Mouse (Mus musculus) adrenal gland, postnatal 10 days (tissue): ENCODE measurements around the gene Ankrd35. TPM values are rescaled to one million over a fixed set of nuclear protein-coding genes. Genes with fewer than 3 reads are reported as not detected.
A peak's percentile ranks its signal among the peaks of the same experiment; 100 is the strongest.
"Not testable (repeated sequence)": the region's sequence is repeated elsewhere in the genome, so short reads cannot be mapped to it uniquely, and the experiment has no call there.

Experiments used
- DNase-seq: peaks from one replicate; pipeline ENCODE4 v3.0.0; 2021; ENCODE audit warnings: mixed read lengths
- total RNA-seq, 2 experiments: library from RNA; stranded (reverse); gene quantifications; 2 replicates each; pipeline ENCODE4 v1.2.3; 2021

Gene Ankrd35
- total RNA-seq, 2 experiments from 2014 or later = 1.5 to 1.9 TPM

DNA sequence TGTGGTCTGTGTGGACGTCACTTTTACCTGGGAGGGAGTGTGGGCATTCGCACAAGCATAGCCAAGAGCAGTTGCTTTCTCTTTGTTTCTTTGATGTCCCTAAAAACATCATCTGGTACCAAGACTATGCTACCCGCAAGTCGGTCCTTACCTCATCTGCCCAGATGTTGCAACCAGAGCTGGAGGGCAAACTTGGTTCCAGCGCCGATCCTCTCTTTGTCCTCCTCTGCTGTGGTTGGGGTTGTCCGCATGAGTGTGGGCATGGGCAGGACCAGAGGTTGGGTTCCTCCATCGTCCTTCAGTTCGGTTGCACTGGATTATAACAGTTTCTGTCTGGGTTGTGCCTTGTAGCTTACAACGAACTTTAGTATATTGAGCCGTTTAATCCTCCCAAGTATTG, 36.3 kb downstream of the Ankrd35 start:
- DNase-seq = no peak

DNA sequence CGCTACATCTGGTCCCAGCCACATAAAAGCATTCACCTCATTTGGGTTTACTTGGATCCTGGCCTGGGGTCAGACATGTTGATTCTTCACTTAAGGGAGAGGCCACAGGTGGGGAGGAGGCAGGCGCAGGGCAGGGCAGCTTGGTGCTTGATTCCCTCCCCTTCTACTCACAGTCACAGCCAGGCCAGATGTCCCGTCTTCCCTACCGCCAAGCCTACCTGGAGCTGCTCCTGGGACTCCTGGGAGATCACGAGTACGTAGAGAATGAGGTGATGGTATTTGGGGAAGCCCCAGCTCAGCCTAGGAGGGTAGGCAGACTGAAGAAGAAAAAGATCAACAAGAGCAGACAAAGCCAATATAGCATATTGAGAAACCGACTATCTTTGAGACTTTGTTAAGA, 37.1 kb downstream of the Ankrd35 start:
- no peak for DNase-seq

DNA sequence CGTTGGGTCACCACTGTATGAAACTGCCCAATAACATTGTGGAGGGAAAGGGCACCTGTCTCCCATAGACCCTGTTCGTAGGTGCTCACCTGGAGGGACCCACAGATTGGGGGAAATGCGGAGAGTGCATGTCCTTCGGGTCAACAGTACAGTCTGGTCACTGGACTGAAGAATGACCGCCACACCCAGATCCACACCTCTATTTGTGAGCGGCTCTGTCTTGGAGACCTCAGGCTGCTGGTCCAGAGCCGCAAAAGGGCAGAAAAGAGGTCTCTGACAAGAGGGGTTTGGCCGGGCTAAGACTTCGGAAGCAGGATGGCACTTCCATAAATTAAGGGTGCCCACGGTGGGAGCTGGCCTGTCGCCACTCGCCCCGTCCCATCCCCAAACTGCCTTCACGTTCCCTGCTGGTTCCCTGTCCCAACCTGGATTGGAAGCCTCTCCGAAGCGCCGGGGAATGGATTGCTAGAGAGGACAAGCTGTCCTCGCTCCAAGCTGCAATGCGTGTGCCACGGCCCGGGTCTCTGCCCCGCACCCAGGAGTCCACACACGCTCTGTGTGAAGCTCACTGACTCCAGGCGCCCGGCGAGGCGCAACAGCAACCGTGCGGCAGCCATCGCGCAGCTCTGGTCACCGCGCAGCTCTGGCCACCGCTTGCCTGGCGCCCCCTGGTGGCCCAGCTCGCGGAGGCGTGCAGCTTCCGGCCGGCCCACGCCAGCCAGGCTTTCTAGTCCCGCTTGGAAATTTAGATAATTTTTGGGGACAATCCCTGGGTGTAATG, 38.2 kb downstream of the Ankrd35 start, which contains the start of gene Nudt17:
Nudt17 (minus strand) TSS at position 660 of the 781 bp plus-strand sequence.
- peak; percentile 94 for DNase-seq

DNA sequence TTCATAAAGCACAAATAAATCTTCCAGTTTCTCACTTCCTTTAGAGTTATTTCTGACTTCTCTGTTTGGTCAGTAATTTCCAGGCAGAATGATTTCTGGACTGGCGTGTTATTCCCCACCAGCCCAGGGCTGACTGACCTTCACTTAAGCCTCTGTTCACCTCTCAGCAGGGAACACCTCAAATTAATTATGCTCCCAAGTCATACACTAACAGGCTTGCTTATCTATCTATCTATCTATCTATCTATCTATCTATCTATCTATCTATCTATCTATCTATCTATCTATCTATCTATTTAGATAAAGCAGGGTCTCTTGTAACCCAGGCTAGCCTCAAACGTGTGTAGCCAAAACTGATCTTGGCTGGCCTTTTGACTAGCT, 38.7 kb downstream of the Ankrd35 start:
- no peak for DNase-seq

DNA sequence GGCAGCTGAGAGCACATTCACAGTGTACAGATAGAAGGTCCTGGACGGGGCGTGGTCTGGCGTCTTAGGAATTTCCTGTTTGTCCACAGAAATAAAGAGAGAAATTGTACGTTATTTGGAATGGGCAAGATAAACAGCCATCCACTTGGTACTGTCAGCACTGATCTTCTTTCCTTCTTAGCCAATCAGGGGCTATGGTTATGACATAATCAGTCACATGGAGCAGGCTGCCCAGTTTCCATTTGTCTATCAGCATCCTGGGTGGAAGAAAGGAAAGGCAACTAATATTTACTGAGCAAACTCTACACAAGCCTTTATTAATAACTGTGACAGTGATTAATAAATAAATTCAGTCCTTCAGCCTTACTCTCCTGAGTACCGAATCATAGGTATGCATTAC, 44.4 kb downstream of the Ankrd35 start:
- DNase-seq = no peak

DNA sequence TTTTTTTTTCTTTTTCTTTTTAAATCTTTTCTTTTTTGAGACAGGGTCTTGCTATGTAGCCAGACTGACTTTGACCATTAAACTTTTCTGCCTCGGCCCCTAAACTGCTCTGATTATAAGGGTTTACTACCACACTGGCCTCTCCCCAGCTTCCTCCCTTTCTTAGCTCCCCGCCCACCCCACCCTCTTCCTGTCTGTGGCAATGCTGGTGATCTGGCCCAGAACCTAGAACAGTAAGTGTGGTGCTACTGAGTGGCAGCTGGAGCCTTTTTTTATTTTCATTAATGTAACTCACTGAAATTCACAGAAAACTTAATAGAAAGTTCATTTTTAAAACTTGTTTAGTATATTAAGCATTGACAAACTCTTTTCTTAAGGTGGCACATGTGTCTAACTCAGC, 45.9 kb downstream of the Ankrd35 start:
- DNase-seq = no peak

DNA sequence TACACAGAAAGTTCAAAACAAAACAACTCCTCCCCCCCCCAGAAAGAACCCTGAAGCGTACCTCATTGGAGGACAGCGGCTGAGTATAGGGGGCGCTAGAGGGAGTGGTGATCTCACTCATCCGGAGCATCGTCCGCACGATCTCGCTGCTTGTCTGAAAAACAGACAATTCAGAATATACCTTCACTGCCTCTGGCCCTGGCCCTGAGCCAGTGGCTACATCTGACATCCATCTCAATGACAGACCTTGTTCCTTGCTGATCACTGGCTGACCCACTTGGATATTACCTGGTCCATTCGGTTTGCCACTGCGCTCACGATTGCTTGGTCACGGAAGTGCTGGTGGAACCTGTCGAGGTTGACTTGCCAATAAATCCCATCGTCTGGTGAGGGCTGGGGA, 49.2 kb downstream of the Ankrd35 start:
- peak; percentile 71 for DNase-seq

DNA sequence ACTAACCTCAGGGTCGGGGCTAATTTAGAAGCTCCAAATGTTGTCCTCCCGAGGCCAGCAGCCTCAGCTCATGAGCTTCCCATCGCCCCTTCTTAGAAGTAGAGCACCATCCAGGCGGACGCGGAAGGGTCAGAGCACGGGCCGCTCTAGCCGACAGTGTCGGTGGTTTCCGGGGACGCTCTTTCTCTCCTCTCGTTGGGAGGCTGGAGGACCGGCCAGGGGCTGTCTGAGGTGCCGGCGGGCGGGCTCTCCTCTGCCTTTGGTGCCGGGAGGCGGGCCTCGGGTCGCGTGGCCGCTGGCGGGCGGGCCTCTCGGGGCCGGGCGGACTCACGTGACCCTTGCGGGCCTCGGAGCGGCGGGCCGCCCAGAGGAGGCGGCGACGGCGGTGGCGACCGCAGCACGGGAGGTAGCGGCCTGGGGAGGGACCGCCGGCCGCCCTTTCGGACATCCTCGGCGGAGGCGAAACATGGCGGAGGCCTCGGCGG, 57.5 kb downstream of the Ankrd35 start, which contains the start of the genes Polr3c and Rnf115:
Polr3c (minus strand) TSS at position 286 of the 485 bp plus-strand sequence.
Rnf115 (plus strand) TSS at position 322 of the 485 bp plus-strand sequence.
- DNase-seq = peak; percentile 99

DNA sequence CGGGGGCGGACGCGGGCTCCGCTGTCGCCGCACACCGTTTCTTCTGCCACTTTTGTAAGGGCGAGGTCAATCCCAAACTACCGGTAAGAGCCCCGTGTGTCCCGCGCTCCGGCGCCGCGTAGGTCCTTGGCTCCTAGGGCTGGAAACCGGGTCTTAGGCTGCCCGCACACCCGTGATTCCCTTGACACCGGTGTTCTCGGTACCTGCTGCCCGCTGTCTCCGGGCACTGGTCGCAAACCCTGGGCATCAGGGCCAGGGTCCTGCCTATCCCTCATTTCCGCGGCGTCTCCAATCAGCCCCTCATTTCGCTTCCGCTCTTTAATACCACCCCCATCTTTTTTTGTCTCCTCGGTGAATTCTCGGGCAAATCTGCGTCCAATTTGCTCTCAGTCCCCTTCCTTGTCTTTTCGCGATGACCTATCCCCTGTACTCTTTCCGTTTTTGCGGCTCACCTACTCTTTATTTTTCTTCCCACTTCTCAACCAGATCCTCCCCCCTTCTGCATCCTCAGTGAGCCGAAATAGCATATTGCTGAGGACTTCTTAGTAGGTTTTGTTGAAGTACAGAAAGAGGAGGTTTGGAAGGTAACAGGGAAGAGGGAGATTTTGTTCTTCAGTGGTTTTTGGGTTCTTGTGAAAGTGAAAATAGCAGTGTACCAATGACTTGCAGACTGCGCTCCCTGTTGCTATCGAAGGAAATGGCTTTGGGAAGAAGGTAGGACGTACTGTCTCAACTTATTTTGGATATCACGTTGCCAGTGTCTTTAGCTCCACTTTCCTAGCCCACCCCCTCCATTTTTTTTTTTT, 58.1 kb downstream of the Ankrd35 start:
- no peak for DNase-seq

DNA sequence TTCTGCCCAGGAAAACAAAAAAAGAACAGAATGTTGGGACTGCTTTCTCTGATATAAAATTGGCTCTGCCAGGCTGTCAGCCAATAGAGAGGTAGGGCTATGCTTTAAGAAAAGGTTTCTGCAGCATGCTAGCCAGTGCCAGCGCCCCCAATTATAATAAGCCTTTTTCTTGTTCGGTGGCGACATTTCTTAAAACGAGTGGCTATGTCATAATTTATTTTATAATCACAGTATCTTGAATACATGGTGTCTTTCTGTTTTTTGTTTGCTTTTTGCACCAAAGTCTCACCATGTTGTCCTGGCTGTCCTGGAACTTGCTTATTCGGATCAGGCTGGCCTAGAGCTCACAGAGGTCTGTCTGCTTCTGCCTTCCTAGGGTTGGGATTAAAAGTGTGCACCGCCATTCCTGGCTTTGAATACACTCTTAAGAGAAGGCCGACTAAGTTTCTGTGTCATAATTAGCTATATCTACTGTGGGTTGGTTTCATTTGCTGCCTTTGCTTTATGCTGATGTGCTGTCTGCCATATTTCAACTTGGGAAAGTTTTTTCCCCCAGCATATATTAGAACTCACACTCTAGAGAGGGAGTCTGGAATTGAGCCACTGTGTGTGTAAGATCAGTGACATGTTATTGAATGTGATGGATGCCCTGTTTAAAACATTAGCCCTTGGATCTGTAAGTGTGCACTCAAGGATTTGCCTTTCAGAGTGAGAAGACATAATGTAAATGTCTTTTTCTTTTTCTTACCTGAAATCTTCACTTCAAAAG, 58.9 kb downstream of the Ankrd35 start:
- no peak for DNase-seq

DNA sequence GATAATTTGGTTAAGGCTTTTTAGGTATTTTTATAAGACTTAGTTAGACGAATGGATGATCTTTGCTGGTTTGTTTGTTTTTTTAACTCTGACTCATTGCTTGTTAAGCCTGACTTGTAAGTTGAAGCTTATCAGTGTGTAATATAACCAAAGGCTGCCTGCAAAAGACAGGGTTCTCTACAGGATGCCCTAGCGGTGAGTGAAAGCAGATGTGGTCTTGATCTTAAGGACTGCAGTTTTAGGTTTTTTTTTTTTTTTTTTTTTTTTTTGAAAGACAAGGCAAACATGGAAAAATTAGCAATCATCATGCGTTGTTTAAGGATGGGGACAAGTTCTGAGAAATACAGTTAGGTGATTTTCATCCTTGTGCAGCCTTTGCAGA, 59.5 kb downstream of the Ankrd35 start:
- DNase-seq = no peak

DNA sequence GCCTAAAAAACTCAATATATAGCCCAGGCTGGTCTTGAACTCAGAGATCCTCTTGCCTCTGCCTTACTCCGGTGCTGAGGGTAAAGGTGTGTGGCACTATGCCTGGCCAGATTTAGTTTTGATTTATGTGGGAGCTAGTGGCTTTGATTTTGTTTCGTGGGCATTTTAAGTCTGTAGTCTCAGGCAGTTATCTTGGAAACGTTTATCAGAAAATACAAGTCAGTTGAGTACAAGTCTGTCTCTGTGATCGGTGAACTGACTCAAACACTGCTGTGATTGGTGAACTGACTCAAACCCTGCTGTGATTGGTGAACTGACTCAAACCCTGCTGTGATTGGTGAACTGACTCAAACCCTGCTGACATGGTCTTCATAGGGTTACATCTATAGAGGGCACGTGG, 60.9 kb downstream of the Ankrd35 start:
- no peak for DNase-seq

DNA sequence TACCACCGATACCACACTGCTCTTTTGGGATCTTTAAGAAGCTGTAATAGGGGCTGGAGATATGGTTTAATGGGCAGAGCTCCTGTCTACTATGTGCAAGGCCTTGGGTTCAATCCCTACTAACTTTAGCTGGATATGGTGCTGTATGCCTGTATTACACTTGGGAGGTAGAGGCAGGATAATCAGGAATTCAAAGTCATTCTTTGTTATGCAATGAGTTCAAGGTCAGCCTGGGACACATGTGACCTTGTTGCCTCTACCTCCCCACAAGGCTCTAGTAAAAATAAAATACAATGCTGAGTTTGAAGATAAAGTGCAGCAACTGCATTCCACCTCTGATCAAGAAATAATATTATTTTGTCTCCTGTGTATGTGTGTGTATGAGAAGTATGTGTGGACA, 64.1 kb downstream of the Ankrd35 start:
- no peak for DNase-seq

DNA sequence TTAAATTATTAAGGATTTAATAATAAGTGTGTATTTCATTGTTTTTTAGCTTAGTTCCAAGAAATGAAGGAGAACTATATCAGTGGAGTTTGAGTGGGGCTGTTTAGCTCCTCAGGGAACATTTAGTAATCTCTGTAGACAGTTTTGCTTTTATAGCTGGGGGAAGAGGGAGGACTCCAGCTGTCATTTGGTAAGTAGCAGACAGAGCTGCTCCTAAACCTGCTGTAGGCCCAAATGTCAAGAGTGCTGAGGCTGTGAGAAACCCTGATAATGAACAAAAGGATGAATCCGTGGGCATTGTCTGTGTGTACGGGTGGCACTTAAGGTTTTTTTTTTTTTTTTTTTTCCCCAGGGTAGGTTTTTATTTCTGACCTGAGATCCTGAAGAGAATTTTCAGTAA, 65.3 kb downstream of the Ankrd35 start:
- DNase-seq = no peak

DNA sequence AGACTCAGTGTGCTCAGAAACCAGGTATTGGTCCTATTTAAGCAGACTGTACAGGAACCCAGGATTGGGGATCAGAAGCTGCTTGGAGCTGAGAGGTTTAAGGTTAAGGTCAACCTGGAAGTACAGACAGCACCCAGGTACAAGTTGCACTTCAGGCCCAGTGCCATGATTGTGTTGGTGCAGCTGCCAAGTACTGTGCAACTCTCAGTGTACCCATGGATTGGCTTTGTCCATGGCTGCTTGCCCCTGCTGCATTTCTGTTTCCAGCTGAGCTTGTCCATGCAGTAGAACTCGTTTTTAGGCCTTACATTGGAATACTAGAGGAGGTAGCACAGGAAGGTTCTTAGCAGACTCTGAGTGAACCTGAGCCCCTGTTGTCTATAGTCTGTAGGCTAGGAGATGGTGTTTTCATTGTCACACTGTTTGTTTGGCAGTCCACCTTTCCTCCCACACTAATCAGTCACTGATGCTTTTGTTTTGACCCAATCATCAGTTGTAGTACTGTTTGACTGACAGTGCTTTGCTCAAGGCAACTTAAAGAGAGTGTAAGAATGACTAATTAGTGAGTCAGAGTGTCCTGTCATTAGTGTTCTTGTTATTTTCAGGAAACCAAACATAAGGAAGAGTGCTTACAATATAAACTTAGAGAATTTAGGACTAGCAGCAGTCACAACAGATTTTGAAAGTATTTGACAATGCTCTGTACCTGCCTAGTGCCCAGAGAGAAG, 67.2 kb downstream of the Ankrd35 start:
- DNase-seq = peak; percentile 44

DNA sequence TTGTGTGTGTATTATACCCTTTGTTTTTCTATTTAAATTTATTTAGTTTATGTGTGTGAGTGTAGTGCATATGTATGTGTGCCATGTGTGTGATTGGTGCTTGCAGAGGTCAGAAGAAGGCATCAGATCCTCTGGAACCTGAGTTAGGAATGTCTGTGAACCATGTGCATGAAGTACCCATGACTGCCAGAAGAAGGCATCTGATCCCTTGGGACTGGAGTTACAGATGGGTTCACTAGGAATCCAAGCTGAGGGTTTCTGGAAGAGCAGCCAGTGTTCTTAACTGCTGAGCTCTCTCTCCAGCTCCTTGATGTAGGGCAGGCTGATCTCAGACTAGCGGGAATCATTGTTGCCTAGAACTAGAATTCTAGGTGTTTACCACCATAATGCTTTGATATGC, 68.1 kb downstream of the Ankrd35 start:
- no peak for DNase-seq

DNA sequence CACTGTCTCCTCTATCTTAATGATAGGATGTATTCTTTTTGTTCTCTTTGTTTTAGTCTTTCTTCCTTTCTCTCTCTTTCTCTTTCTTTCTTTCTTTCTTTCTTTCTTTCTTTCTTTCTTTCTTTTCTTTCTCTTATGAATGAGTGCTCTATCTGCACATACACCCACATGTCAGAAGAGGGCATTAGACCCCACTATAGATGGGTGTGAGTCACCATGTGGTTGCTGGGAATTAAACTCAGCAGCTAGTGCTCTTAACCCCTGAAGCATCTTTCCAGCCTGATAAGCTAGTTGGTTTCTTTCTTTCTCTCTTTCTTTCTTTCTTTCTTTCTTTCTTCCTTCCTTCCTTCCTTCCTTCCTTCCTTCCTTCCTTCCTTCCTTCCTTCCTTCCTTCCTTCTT, 70.3 kb downstream of the Ankrd35 start:
- DNase-seq = not testable (repeated sequence)
